Mouse (Mus musculus): Measurements from ENCODE around the gene Clec1b.

Gene Clec1b

GRCm38 (mm10) chr6:129414177-129414576, 17.1 kb downstream of the Clec1b start:
- DNase-seq (ENCODE audit: low spot score in 2 of 2), result no peak

GRCm38 (mm10) chr6:129422311-129422710, 25.2 kb downstream of the Clec1b start:
- no peak for DNase-seq (ENCODE audit: low spot score in 2 of 2)

GRCm38 (mm10) chr6:129423040-129423733, 26.1 kb downstream of the Clec1b start:
- DNase-seq (ENCODE audit: low spot score in 2 of 2), result no peak

- peak; percentile 60 to 78 for DNase-seq (ENCODE audit: low spot score in 2 of 2)
These were observed 26.6 kb downstream of the Clec1b start for GRCm38 (mm10) chr6:129423734-129424072.

GRCm38 (mm10) chr6:129425217-129425616, 28.1 kb downstream of the Clec1b start:
- no peak for DNase-seq (ENCODE audit: low spot score in 2 of 2)

- no peak for DNase-seq (ENCODE audit: low spot score in 2 of 2)
These were observed 28.7 kb downstream of the Clec1b start for GRCm38 (mm10) chr6:129425812-129426211.

- no peak for DNase-seq (ENCODE audit: low spot score in 2 of 2)
These were observed 30.2 kb downstream of the Clec1b start for GRCm38 (mm10) chr6:129427281-129427680.

- no peak for DNase-seq (ENCODE audit: low spot score in 2 of 2)
These were observed 37.1 kb downstream of the Clec1b start for GRCm38 (mm10) chr6:129434239-129434638.

GRCm38 (mm10) chr6:129436025-129436424, 38.9 kb downstream of the Clec1b start:
- DNase-seq (ENCODE audit: low spot score in 2 of 2), result no peak

GRCm38 (mm10) chr6:129438033-129438432, 40.9 kb downstream of the Clec1b start:
- no peak for DNase-seq (ENCODE audit: low spot score in 2 of 2)

GRCm38 (mm10) chr6:129449743-129450142, 52.6 kb downstream of the Clec1b start:
- DNase-seq (ENCODE audit: low spot score in 2 of 2), result no peak

GRCm38 (mm10) chr6:129451411-129452039, 54.4 kb downstream of the Clec1b start, which contains the start of gene Clec1a:
TSS of gene Clec1a (minus strand) at chr6:129452000.
- no peak for DNase-seq (ENCODE audit: low spot score in 2 of 2)

Measured in urinary bladder, postnatal 4 days (tissue).